Mouse (Mus musculus) C2C12 (cell line): ENCODE measurements around the gene Efnb1. TPM values are rescaled to one million over a fixed set of nuclear protein-coding genes. Genes with fewer than 3 reads are reported as not detected.

Experiments used
- H3K27me3 ChIP-seq: one replicate; pipeline ENCODE4 v1.6.1; 2011; ENCODE audit not compliant: control insufficient read depth, insufficient read depth, insufficient read length
- H3K36me3 ChIP-seq: one replicate; pipeline ENCODE4 v1.6.1; 2011; ENCODE audit not compliant: control insufficient read depth, insufficient read depth
- H3K4me3 ChIP-seq: one replicate; pipeline ENCODE4 v1.5.1; 2011; ENCODE audit warnings: mild to moderate bottlenecking, control low read depth; ENCODE audit not compliant: poor library complexity, insufficient read depth, severe bottlenecking
- H3K79me2 ChIP-seq: one replicate; pipeline ENCODE4 v1.6.1; 2011; ENCODE audit not compliant: control insufficient read depth, insufficient read depth
- H3K79me3 ChIP-seq: one replicate; pipeline ENCODE4 v1.6.1; 2011; ENCODE audit warnings: low read depth, control low read depth
- H3ac ChIP-seq: one replicate; pipeline ENCODE3; 2011; ENCODE audit warnings: low read depth; ENCODE audit not compliant: control insufficient read depth, insufficient read length
- CEBPB ChIP-seq: IDR thresholded peaks from one replicate; pipeline ENCODE4 v1.6.1; 2011; ENCODE audit warnings: low read depth, mild to moderate bottlenecking, control low read depth, moderate library complexity
- CTCF ChIP-seq: IDR thresholded peaks from one replicate; pipeline ENCODE4 v1.5.1; 2011; ENCODE audit not compliant: control insufficient read depth, insufficient read depth, insufficient read length
- FOSL1 ChIP-seq: IDR thresholded peaks from one replicate; pipeline ENCODE4 v1.8.0; 2011; ENCODE audit warnings: mild to moderate bottlenecking, low read length; ENCODE audit not compliant: poor library complexity, insufficient read depth, severe bottlenecking
- MAX ChIP-seq: IDR thresholded peaks from one replicate; pipeline ENCODE4 v1.6.1; 2011; ENCODE audit warnings: mild to moderate bottlenecking, control low read depth
- MYOD1 ChIP-seq: IDR thresholded peaks from one replicate; pipeline ENCODE4 v1.6.1; 2011; ENCODE audit warnings: low read depth; ENCODE audit not compliant: control insufficient read depth, insufficient read length
- MYOG ChIP-seq: IDR thresholded peaks from one replicate; pipeline ENCODE4 v1.6.1; 2011; ENCODE audit not compliant: control insufficient read depth, insufficient read length; ENCODE audit errors: extremely low read depth
- USF1 ChIP-seq: IDR thresholded peaks from one replicate; pipeline ENCODE4 v1.6.1; 2011; ENCODE audit warnings: low read depth, mild to moderate bottlenecking, control low read depth, moderate library complexity
- polyA plus RNA-seq: library from polyadenylated mRNA; unstranded; fragments of >200 nt; fragmentation: generic; extraction: Trizol; gene quantifications from one replicate; pipeline ENCODE4 v1.2.1, GENCODE M21; 2012; ENCODE audit warnings: missing spikeins

Gene Efnb1
- polyA plus RNA-seq, 1 experiment: 18.3 TPM

DNA sequence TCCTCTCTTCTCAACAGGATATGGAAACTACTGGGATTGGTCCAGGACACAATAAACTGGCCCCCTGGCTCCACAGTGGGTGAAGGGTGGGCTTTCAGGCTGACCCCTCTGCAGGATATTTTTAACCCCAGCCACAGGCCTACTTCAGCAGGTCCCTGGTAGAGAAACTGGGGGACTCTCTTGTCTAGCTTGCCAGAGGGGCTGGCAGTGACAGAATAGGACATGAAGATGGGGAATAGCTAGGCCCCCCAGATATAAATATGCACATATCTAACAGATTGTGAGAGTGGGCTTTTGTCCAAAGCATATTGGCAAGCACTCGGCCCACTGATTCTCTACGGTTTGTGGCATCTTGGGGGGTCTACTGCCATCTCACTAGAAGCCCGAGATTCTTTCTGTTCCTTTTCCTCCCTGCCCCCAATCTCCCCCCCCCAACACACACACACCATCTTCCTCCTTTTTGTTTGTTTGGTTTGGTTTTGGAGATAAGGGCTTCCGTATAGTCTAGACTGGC, 29.0 kb downstream of the Efnb1 start:
- H3ac ChIP-seq: no peak overlapping the region
- no peaks in the 10 kb centered on the region for H3K79me2 ChIP-seq
- no peak for TF ChIP-seq CTCF
- no peak for TF ChIP-seq MAX
- no peak for TF ChIP-seq MYOD1
- no peak for TF ChIP-seq CEBPB
- TF ChIP-seq USF1: no peak
- no peak for TF ChIP-seq MYOG
- TF ChIP-seq FOSL1: no peak
- H3K27me3 ChIP-seq: no peaks in the 10 kb centered on the region
- H3K79me3 ChIP-seq: no peaks in the 10 kb centered on the region
- no peaks in the 10 kb centered on the region for H3K36me3 ChIP-seq
- no peak overlapping the region for H3K4me3 ChIP-seq

DNA sequence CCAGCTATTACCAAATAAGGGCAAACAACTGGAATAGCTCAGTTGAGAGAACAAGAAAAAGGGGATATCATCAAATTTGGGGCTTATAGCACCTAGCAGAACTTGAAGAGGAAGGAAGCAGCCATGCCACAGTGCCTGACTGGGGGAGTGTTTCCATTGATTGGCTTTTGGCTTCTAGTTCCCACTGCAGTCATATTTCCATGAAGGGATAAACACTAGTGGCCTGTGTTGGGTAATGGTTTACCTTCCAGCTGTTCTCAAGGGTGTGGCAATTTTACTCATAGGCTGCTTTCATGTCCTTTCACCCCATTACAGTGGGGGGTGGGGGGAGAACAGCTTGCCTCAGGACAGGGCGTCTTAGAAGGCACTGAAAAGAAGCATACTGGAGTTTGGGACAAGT, 31.1 kb downstream of the Efnb1 start:
- no peak overlapping the region for H3K4me3 ChIP-seq
- H3K27me3 ChIP-seq: no peaks in the 10 kb centered on the region
- no peaks in the 10 kb centered on the region for H3K79me3 ChIP-seq
- TF ChIP-seq CTCF: no peak
- no peak for TF ChIP-seq FOSL1
- no peak for TF ChIP-seq USF1
- TF ChIP-seq MAX: no peak
- no peaks in the 10 kb centered on the region for H3K79me2 ChIP-seq
- no peaks in the 10 kb centered on the region for H3K36me3 ChIP-seq
- no peak overlapping the region for H3ac ChIP-seq

DNA sequence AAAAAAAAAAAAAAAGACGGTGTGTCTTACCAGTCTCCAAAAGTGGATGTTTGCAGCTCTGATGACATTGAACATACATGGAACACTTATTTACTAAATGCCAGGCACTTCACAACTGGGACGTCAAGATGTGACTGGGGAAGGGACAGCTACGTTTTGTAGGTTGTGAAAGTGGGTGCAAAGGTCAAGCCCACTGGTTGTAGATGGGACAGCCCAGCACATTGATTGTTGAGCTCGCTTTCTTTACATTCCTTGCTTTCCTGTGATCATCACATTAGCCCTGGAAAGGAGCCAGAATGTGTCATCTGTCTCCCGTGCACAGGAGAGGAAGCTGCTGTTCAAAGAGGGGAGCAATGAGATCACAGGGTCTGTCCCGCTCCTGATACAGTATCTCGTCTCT, 31.6 kb downstream of the Efnb1 start:
- TF ChIP-seq MYOG (no peak), MAX (no peak), FOSL1 (no peak), CEBPB (no peak), USF1 (no peak), MYOD1 (no peak), CTCF (no peak)
- no peaks in the 10 kb centered on the region for H3K27me3 ChIP-seq
- H3ac ChIP-seq: no peak overlapping the region
- H3K36me3 ChIP-seq: no peaks in the 10 kb centered on the region
- H3K79me2 ChIP-seq: no peaks in the 10 kb centered on the region
- H3K79me3 ChIP-seq: no peaks in the 10 kb centered on the region
- no peak overlapping the region for H3K4me3 ChIP-seq

DNA sequence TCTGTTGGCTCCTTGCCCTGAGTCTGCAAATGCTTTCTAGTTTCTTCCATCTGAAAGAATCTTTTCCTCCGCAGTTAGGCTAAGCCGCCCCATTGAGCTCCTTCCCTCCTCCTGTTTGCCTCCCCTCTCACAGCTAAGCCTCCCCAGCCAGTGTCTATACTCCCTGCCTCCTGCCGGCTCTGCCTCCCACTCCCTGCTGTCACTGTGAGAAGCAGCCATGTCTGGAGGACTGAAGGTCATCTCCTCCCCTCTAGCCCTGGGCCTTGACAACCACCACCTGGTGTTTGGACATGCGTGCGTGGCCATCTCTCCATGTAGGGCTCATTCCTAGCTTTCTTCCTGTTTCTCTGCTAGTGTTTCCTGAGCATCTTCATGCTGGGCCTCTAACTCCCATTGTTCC, 36.4 kb downstream of the Efnb1 start:
- H3K79me3 ChIP-seq: no peaks in the 10 kb centered on the region
- TF ChIP-seq CTCF (no peak), USF1 (no peak), MYOD1 (no peak), FOSL1 (no peak), MAX (no peak), CEBPB (no peak), MYOG (no peak)

DNA sequence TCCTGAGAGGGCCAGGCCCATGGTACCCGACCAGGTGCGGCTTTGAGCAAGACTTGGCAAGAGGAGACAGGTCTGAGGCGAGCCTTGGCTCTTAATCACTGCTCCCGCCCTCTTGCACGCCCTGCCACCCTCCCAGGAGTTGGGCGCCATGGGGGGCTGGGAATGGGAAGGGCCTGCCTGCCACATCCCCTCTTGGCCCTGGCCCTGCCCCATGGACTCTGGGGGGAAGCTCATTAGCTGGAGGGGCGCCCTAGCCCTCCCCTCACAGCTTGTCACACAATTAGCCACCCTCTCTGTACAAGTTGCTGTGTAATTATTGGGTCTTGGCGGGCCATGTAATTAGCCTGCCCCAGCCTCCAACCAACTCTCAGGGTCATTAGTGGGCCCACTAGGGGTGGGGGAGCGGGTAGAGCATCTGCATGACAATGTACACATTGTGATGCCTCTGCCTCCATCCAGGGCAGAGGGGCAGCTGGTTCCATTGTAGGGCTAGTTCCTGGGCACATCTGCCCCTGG, 49.2 kb downstream of the Efnb1 start:
- TF ChIP-seq CTCF: no peak
- TF ChIP-seq MYOG: no peak
- TF ChIP-seq CEBPB: no peak
- no peak for TF ChIP-seq USF1
- no peak for TF ChIP-seq MYOD1
- no peak for TF ChIP-seq MAX
- TF ChIP-seq FOSL1: no peak
- no peaks in the 10 kb centered on the region for H3K79me3 ChIP-seq
- no peak overlapping the region for H3K4me3 ChIP-seq
- no peaks in the 10 kb centered on the region for H3K79me2 ChIP-seq
- peaks cover 4% of the 10 kb centered on the region for H3K27me3 ChIP-seq
- H3K36me3 ChIP-seq: no peaks in the 10 kb centered on the region
- no peak overlapping the region for H3ac ChIP-seq

More for the DNA sequence above, 36.4 kb downstream of the Efnb1 start:
- Histone ChIP-seq H3K27me3 (no peaks in the 10 kb centered on the region), H3K79me2 (no peaks in the 10 kb centered on the region), H3K4me3 (no peak overlapping the region), H3ac (no peak overlapping the region), H3K36me3 (no peaks in the 10 kb centered on the region)

DNA sequence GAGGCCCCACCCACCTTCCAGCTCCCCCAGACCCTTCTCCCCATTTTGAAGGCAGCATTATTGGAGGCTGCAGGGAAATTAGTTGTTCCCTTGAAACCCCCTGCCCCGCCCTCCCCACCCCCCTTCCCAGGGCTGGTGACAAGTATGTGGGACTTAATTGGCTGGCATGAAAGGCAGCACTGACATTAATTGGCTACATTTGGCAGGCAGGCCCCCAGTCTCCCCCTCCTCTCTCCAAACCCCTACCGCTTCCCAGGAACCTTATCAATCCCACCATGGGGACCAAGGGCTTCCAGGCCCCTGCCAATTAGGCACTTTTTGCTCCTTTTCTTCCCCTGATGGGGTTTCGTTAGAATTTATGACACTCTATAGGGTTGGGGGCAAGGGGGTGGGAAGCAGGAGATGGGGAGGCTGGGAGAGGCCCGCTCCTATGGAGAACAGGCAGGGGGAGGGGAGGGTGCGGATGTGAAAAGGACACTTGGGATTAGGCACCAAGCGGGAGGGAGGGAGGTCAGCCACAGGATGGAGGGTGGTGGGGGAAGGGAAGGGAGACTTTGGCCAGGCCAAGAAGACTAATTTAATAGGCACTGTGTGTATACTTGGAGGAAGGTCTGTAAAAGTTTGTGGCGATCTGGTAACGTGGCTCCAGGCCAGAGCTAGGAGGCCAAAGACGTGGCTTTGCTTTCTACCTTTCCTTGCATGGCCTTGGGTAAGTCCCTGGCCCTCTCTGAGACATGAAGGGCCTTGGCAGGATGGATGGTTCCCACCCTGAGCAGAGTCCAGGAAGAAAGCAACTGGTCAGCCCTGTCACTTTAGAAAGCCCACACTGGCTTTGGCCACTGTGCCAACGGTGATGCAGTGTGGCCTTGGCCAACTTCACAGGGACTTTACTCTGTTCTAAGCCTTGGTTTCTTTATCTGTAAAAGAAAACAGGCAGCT, 50.8 kb downstream of the Efnb1 start:
- Histone ChIP-seq H3K79me2 (no peaks in the 10 kb centered on the region), H3K36me3 (no peaks in the 10 kb centered on the region), H3K79me3 (no peaks in the 10 kb centered on the region), H3ac (no peak overlapping the region), H3K27me3 (peaks cover 13% of the 10 kb centered on the region), H3K4me3 (no peak overlapping the region)
- no peak for TF ChIP-seq USF1
